Mouse (Mus musculus) liver, embryonic 16.5 days (tissue): ENCODE measurements around the gene Orm3. TPM values are rescaled to one million over a fixed set of nuclear protein-coding genes. Genes with fewer than 3 reads are reported as not detected.
"Not testable (repeated sequence)": the region's sequence is repeated elsewhere in the genome, so short reads cannot be mapped to it uniquely, and the experiment has no call there.

Experiments
- ATAC-seq: fragments of 200-750 bp; cut with Nextera tagmentation; 2 replicates; pipeline ENCODE4 v1.8.0; 2017; ENCODE audit warnings: low read depth, mild to moderate bottlenecking, moderate number of reproducible peaks, moderate library complexity
- H3K27ac ChIP-seq: fragments of 300-500 bp; sonication (generic); 2 replicates; pipeline ENCODE4 v1.5.1; 2014; ENCODE audit warnings: mild to moderate bottlenecking, low read length
- H3K27me3 ChIP-seq: fragments of 300-500 bp; sonication (generic); 2 replicates; pipeline ENCODE4 v1.6.1; 2014; ENCODE audit warnings: low read depth, low read length, mixed read lengths; ENCODE audit not compliant: control insufficient read depth, insufficient read depth
- H3K36me3 ChIP-seq: fragments of 300-500 bp; sonication (generic); 2 replicates; pipeline ENCODE4 v1.6.1; 2014; ENCODE audit warnings: mild to moderate bottlenecking; ENCODE audit not compliant: control insufficient read depth, insufficient read depth
- H3K4me1 ChIP-seq: fragments of 300-500 bp; sonication (generic); 2 replicates; pipeline ENCODE4 v1.6.1; 2014; ENCODE audit warnings: low read depth, low read length, mixed read lengths; ENCODE audit not compliant: control insufficient read depth
- H3K4me2 ChIP-seq: fragments of 300-500 bp; sonication (generic); 2 replicates; pipeline ENCODE4 v1.6.1; 2014; ENCODE audit warnings: low read depth, low read length, mixed read lengths
- H3K4me3 ChIP-seq: fragments of 300-500 bp; sonication (generic); 2 replicates; pipeline ENCODE4 v1.5.1; 2014; ENCODE audit warnings: low read depth, mild to moderate bottlenecking, low read length
- H3K9ac ChIP-seq: fragments of 300-500 bp; sonication (generic); 2 replicates; pipeline ENCODE4 v1.6.1; 2014; ENCODE audit warnings: low read depth, low read length
- H3K9me3 ChIP-seq: fragments of 300-500 bp; sonication (generic); replicated peaks from 2 replicates; pipeline ENCODE4 v1.6.1; 2016; ENCODE audit warnings: low read length; ENCODE audit not compliant: control insufficient read depth
- WGBS: fragments of 180-500 bp; shearing (Covaris S2); extraction: QIAGEN DNeasy Blood & Tissue Kit; methylation state at CpG from one replicate; pipeline ENCODE4 v1.1.7; 2014; ENCODE audit not compliant: insufficient replicate concordance; 5-methylcytosine and 5-hydroxymethylcytosine counted together
- polyA plus RNA-seq: library from polyadenylated mRNA; unstranded; fragments of >200 nt; fragmentation: Nextera tagmentation; extraction: Ambion mirVana; gene quantifications from 2 replicates; pipeline ENCODE4 v1.2.1, GENCODE M21; 2015

Orm3 gene
- polyA plus RNA-seq, result not detected in 2 replicates

GRCm38 (mm10) chr4:63355877-63356665 lies at the start of gene Orm3:
Orm3 (plus strand) TSS chr4:63356162.
- no peaks in the 10 kb centered on the region for H3K9me3 ChIP-seq
- no peak within 1 kb of the TSS for H3K9ac ChIP-seq
- no peak within 1 kb of the TSS for H3K4me3 ChIP-seq
- ATAC-seq, result no peak
- no peaks in the 10 kb centered on the region for H3K4me1 ChIP-seq
- no peaks in the 10 kb centered on the region for H3K36me3 ChIP-seq
- no peak within 1 kb of the TSS for H3K27ac ChIP-seq
- H3K4me2 ChIP-seq, result no peak within 1 kb of the TSS
- 30% methylated on average over 4 of the region's 4 CpGs for WGBS
- H3K27me3 ChIP-seq, result no peaks in the 10 kb centered on the region

- Histone ChIP-seq H3K27me3 (no peaks in the 10 kb centered on the region), H3K36me3 (no peaks in the 10 kb centered on the region), H3K27ac (no peak overlapping the region), H3K4me1 (no peaks in the 10 kb centered on the region), H3K9me3 (no peaks in the 10 kb centered on the region), H3K4me2 (no peak overlapping the region), H3K4me3 (no peak overlapping the region), H3K9ac (no peak overlapping the region)
- WGBS, result 27% methylated on average over 21 of the region's 21 CpGs
- ATAC-seq, result no peak
Observed at GRCm38 (mm10) chr4:63307175-63308062, 48.5 kb upstream of the Orm3 start.

- H3K36me3 ChIP-seq, result no peaks in the 10 kb centered on the region
- H3K9ac ChIP-seq, result no peak overlapping the region
- H3K4me3 ChIP-seq, result no peak overlapping the region
- no peak overlapping the region for H3K4me2 ChIP-seq
- no peak overlapping the region for H3K27ac ChIP-seq
- no peak for ATAC-seq
- no peaks in the 10 kb centered on the region for H3K4me1 ChIP-seq
- H3K27me3 ChIP-seq, result no peaks in the 10 kb centered on the region
- 51% methylated on average over 3 of the region's 3 CpGs for WGBS
- H3K9me3 ChIP-seq, result no peaks in the 10 kb centered on the region
Observed at GRCm38 (mm10) chr4:63308316-63308715, 47.6 kb upstream of the Orm3 start.

DNA sequence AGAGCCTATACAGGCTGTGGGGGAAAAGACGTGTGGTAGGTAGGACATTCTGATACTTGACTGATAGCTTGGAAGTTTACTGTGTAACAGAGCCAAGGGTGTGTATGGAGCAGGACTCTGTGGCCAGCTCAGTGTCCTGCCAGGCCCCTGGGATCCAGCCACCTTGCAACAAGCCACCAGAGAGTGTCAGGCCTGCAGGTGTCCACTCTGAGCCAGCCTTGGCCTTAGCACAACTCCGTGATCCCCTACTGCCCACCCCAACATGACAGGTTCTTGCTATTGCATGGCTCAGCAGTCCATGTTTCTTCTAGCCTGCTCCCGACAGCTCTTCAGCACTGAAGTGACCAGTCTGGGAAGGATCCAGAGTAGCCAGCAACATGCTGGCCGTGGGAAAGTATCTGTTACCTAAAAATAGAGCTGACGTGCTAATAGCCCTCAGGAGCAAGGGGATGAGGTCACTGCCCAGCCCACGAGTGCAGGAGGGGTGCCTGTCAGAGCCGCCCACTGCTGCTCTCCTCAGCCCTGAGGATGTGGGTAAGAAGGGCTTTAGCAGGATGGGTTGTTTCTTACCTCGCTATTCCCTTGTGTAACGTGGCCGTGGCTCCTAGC lies 45.6 kb upstream of the Orm3 start:
- Histone ChIP-seq H3K27ac (no peak overlapping the region), H3K36me3 (no peaks in the 10 kb centered on the region), H3K4me1 (no peaks in the 10 kb centered on the region), H3K4me3 (no peak overlapping the region), H3K27me3 (no peaks in the 10 kb centered on the region), H3K9me3 (no peaks in the 10 kb centered on the region), H3K9ac (no peak overlapping the region), H3K4me2 (no peak overlapping the region)
- WGBS, result 43% methylated on average over 10 of the region's 10 CpGs
- ATAC-seq, result no peak

DNA sequence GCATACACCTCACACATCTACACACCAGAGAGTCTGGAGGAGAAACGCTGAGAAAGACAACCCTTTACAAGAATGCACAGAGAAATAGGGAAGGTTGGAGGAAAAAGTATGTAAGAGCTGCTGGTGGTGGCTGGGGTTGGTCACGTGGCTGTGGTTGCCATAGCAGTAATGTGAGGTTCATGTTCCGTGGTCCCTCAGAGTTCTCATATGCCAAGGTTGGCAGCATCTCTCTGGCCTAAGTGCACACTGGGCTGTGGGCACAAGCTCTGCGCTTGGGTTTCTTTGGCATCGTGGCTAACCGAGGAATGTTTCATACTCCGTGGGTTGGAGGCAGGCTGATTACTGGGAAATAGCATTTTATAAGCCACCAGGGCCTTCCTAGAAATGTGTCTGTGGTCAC lies 44.5 kb upstream of the Orm3 start:
- Histone ChIP-seq H3K27me3 (no peaks in the 10 kb centered on the region), H3K9me3 (no peaks in the 10 kb centered on the region), H3K9ac (no peak overlapping the region), H3K4me2 (no peak overlapping the region), H3K4me3 (no peak overlapping the region), H3K27ac (no peak overlapping the region), H3K4me1 (no peaks in the 10 kb centered on the region), H3K36me3 (no peaks in the 10 kb centered on the region)
- no peak for ATAC-seq
- 72% methylated on average over 7 of the region's 7 CpGs for WGBS

GRCm38 (mm10) chr4:63314063-63314462 lies 41.9 kb upstream of the Orm3 start:
- H3K9ac ChIP-seq, result no peak overlapping the region
- 63% methylated on average over 5 of the region's 5 CpGs for WGBS
- no peak overlapping the region for H3K27ac ChIP-seq

DNA sequence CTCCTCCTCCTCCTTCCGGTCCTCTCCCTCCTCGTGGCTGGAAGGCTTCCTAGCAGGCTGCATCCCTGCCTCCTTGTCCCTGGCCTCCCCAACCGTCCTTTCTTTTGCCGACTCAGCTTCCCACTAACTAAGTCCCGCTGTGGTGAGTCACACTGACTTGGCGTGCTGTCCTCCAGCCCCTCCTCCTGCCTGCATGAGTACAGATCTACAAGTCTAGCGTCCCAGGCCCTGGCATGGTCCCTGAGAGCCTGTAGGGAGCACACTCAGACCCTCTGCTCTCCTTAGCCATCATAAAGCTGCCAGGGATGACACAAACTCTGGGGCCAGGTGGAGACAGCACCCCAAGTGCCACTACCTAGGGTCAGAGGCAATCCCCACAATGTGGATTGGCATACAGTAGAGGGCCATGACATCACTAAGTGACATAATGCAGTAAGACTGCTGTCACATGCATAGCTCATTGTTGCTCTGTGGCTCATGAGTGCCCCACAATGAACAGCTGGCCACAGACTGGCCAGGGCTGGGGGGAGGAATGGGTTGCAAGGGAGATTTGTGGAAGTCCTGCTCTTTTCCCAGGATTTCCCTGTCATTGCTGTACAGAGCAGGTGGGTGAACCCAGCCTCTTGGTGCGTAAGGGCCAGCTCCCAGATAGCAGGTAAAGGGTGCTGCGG lies 39.8 kb upstream of the Orm3 start:
- WGBS, result 51% methylated on average over 9 of the region's 9 CpGs
- no peak overlapping the region for H3K9ac ChIP-seq
- H3K36me3 ChIP-seq, result no peaks in the 10 kb centered on the region
- no peak overlapping the region for H3K4me3 ChIP-seq
- no peak overlapping the region for H3K4me2 ChIP-seq
- H3K27me3 ChIP-seq, result no peaks in the 10 kb centered on the region
- no peak overlapping the region for H3K27ac ChIP-seq
- H3K4me1 ChIP-seq, result no peaks in the 10 kb centered on the region
- ATAC-seq, result no peak
- no peaks in the 10 kb centered on the region for H3K9me3 ChIP-seq

More at GRCm38 (mm10) chr4:63314063-63314462, 41.9 kb upstream of the Orm3 start:
- Histone ChIP-seq H3K4me2 (no peak overlapping the region), H3K9me3 (no peaks in the 10 kb centered on the region), H3K36me3 (no peaks in the 10 kb centered on the region), H3K27me3 (no peaks in the 10 kb centered on the region), H3K4me1 (no peaks in the 10 kb centered on the region), H3K4me3 (no peak overlapping the region)
- no peak for ATAC-seq

- 25% methylated on average over 3 of the region's 3 CpGs for WGBS
- not testable (repeated sequence) for ATAC-seq, H3K27ac ChIP-seq, H3K9ac ChIP-seq, H3K9me3 ChIP-seq, H3K4me2 ChIP-seq, H3K27me3 ChIP-seq, H3K4me3 ChIP-seq, H3K4me1 ChIP-seq, H3K36me3 ChIP-seq
Observed at GRCm38 (mm10) chr4:63319566-63319965, 36.4 kb upstream of the Orm3 start.
